Mouse (Mus musculus) Patski (cell line): ENCODE measurements around the gene Arhgap31. TPM values are rescaled to one million over a fixed set of nuclear protein-coding genes. Genes with fewer than 3 reads are reported as not detected.

ENCODE experiments used
- ATAC-seq: fragments of 100-300 bp; one replicate; pipeline ENCODE4 v1.8.0; 2021
- CTCF ChIA-PET: fragments of 350-600 bp; sonication (Branson Sonifier 250); formaldehyde crosslinking; loops from one replicate; lab custom pipeline; 2022; ENCODE audit warnings: inconsistent platforms; lab: Charles Lee
- POLR2A ChIA-PET: fragments of 350-600 bp; sonication (Branson Sonifier 250); formaldehyde crosslinking; loops from one replicate; lab custom pipeline; 2022; ENCODE audit warnings: antibody characterized with exemption, inconsistent platforms; lab: Charles Lee
- DNase-seq: peaks from one replicate; pipeline ENCODE4 v3.0.0-alpha.2; 2011; ENCODE audit warnings: low read depth, low spot score
- H3K27me3 ChIP-seq: fragments of 371-371 bp; one replicate; pipeline ENCODE4 v1.5.1; 2021
- CTCF ChIP-seq: fragments of 100-300 bp; IDR thresholded peaks from one replicate; pipeline ENCODE4 v1.5.1; 2021
- in situ Hi-C: fragments of 300-500 bp; cut with MboI; formaldehyde crosslinking; loops from 3 replicates; pipeline ENCODE4 v1.11.1; 2018; ENCODE audit warnings: low pct_unique_long_range_greater_than_20kb, mixed read lengths
- polyA plus RNA-seq: library from polyadenylated mRNA; unstranded; gene quantifications from one replicate; pipeline ENCODE4 v1.2.3, GENCODE M21; 2021

The Arhgap31 gene
- polyA plus RNA-seq, 1 experiment from 2014 or later: 0.24 TPM

GRCm38 (mm10) chr16:38674891-38675290 is 38.2 kb downstream of the Arhgap31 start:
- TF ChIP-seq CTCF: no peak
- ATAC-seq (no peak), DNase-seq (no peak)
- CTCF ChIA-PET: no interaction called here
- H3K27me3 ChIP-seq: peaks cover 8% of the 10 kb centered on the region
- POLR2A ChIA-PET: no interaction called here
- in situ Hi-C loops: no loop called here

GRCm38 (mm10) chr16:38673511-38673910 is 39.6 kb downstream of the Arhgap31 start:
- no peak for DNase-seq
- no peak for ATAC-seq
- CTCF ChIA-PET: no interaction called here
- in situ Hi-C loops: no loop called here
- no peak for TF ChIP-seq CTCF
- POLR2A ChIA-PET: no interaction called here
- peaks cover 8% of the 10 kb centered on the region for H3K27me3 ChIP-seq

- ChIA-PET POLR2A (no interaction called here), CTCF (interaction anchor here (1.7 kb wide), 1 partner anchor 15 kb away, joined by 5 read pairs; no protein-coding TSS in a partner anchor)
- DNase-seq (no peak), ATAC-seq (no peak)
- in situ Hi-C loops: no loop called here
- H3K27me3 ChIP-seq: peaks cover 8% of the 10 kb centered on the region
- no peak for TF ChIP-seq CTCF
These were observed 40.1 kb downstream of the Arhgap31 start for GRCm38 (mm10) chr16:38672947-38673346.

DNA sequence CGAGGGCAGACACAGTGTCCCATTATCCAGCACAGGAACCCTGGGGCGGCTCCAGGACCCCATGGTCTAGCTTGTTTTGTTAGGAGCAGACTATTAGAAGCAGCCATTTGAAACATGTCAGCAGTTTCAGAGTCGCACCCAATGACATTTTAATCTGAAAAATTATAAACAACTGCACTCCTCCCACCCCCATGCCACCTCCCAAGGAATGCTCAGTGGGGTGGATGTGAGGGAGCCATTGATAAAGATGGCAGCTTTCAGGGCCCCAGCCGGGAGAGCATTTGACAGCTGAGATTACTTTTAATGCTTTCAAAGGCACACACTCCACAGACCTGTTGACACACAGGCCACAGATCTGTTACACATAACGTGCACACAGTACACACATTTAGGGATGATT is 40.7 kb downstream of the Arhgap31 start:
- no peak for TF ChIP-seq CTCF
- CTCF ChIA-PET: interaction anchor here (1.7 kb wide), 1 partner anchor 15 kb away, joined by 5 read pairs; no protein-coding TSS in a partner anchor
- ATAC-seq: no peak
- DNase-seq: no peak
- POLR2A ChIA-PET: no interaction called here
- peaks cover 8% of the 10 kb centered on the region for H3K27me3 ChIP-seq
- in situ Hi-C loops: no loop called here

DNA sequence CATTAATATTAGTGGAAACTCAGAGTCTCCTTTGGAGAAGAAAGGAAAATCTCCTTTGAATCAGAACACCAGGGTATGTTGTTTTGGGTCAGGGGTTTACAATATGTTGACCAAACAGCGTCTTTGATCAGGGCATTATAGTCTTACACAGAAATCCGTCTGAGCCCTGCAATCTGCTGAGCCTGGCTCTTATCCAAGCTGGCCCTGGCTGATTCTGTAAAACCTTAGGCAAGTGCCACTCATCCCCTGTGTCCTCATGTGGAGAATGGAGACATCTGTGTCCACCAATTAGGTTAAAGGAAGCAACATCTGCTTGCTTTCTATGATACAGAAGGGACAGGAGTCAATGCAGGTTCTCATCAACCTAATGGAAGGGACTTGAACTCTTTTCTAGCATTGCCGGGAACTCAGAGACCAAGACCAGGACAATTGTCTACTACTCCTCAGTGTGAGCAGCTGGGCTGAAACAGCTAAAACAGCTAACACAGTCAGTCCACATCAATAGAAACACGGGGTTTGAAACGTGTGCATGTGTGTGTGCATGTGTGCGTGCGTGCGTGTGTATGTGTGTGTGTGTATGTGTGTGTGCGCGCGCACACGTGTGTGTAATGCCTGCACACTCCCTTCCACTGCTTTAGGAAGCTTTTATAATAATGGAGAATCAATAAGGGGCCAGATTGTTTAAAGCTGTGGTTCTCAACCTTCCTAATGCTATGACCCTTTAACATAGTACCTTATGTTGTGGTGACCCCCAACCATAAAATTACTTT is 42.3 kb downstream of the Arhgap31 start:
- ChIA-PET POLR2A (no interaction called here), CTCF (no interaction called here)
- in situ Hi-C loops: no loop called here
- H3K27me3 ChIP-seq: peaks cover 8% of the 10 kb centered on the region
- no peak for DNase-seq
- ATAC-seq: no peak
- no peak for TF ChIP-seq CTCF

DNA sequence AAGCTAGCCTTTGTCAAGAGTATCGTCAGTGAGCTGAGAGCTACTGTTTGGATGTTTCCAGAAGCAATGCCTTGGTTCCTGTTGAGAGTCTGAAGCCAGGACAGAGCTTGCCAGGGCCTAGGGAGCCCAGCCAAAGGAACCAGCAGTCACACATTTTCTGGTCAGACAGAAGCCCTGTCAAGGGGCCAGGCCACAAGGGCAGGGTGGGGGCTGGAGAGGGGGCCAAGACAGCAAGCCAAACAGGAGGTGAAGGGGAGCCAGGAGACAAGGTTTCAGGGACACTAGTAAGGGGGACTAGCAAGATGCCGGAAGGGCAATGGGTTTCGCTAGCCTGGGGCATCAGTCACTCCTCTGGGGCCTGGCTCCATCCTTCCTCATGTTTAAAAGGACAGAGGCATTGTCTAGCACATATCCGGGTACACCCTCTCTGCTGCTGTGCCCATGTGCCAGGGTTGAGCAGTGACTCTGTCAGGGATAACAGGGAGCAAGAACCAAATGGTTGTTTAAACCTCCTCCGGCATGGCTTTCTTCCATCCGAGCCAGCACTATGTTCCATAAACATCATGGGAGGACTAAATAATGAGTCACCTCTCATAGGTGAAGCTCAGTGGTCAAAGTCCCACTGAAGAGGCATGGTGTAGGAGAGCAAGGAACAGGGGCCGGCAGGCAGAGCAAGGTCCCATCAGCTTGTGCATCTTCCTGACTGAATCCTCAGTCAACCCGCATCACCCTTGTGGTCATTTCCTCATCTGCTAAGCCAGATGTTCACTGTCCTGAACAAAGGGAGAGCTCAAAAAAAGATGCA is 44.0 kb downstream of the Arhgap31 start:
- in situ Hi-C loops: no loop called here
- DNase-seq: no peak

DNA sequence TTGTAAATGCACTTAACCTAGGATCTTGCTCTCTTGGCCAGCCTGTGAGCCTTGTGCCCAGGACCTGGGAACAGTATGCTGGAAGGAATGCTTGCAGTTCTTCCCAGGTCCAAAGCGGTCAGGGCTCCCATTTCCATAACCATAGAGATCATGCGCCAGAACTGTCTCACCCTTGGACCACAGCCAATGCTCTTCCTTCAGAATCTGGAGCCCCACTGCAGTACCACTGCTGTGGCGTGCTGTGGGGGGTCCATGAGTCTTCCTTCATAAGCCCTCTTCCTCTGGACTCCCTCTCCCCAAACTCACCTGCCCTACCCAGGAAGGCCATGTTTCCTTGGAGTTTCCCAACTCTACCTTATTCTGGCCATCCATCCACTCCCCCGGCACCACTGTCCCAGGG is 46.6 kb downstream of the Arhgap31 start:
- POLR2A ChIA-PET: no interaction called here
- no peak for DNase-seq
- ATAC-seq: no peak
- in situ Hi-C loops: no loop called here
- TF ChIP-seq CTCF: no peak
- H3K27me3 ChIP-seq: no peaks in the 10 kb centered on the region
- CTCF ChIA-PET: no interaction called here

More for the DNA sequence above, 44.0 kb downstream of the Arhgap31 start:
- no peak for TF ChIP-seq CTCF
- CTCF ChIA-PET: interaction anchor here (0.6 kb wide), 1 partner anchor 25 kb away, joined by 3 read pairs; no protein-coding TSS in a partner anchor
- POLR2A ChIA-PET: no interaction called here
- ATAC-seq: no peak
- no peaks in the 10 kb centered on the region for H3K27me3 ChIP-seq

GRCm38 (mm10) chr16:38666016-38666415 is 47.1 kb downstream of the Arhgap31 start:
- no peaks in the 10 kb centered on the region for H3K27me3 ChIP-seq
- in situ Hi-C loops: no loop called here
- ChIA-PET CTCF (no interaction called here), POLR2A (no interaction called here)
- ATAC-seq (no peak), DNase-seq (no peak)
- TF ChIP-seq CTCF: no peak

- in situ Hi-C loops: no loop called here
- ATAC-seq (no peak), DNase-seq (no peak)
- no peaks in the 10 kb centered on the region for H3K27me3 ChIP-seq
- CTCF ChIA-PET: interaction anchor here (0.7 kb wide), 1 partner anchor 20 kb away, joined by 3 read pairs; no protein-coding TSS in a partner anchor
- POLR2A ChIA-PET: no interaction called here
- no peak for TF ChIP-seq CTCF
These were observed 50.5 kb downstream of the Arhgap31 start for GRCm38 (mm10) chr16:38662575-38662974.

GRCm38 (mm10) chr16:38654308-38654707 is 58.8 kb downstream of the Arhgap31 start:
- in situ Hi-C loops: no loop called here
- ATAC-seq (no peak), DNase-seq (no peak)
- CTCF ChIA-PET: interaction anchor here (2.4 kb wide), 1 partner anchor 10 kb away, joined by 9 read pairs; no protein-coding TSS in a partner anchor
- no peak for TF ChIP-seq CTCF
- H3K27me3 ChIP-seq: no peaks in the 10 kb centered on the region
- POLR2A ChIA-PET: no interaction called here
